Mouse (Mus musculus) monocyte, adult 2 months (primary cell): Measurements from ENCODE around the gene Mief1.

Experiments used
- DNase-seq, 2 experiments: peaks; one replicate each; pipeline ENCODE4 v3.0.0; 2022; ENCODE audit warnings: low spot score in 2 of 2, low read depth in 1 of 2

The Mief1 gene

GRCm38 (mm10) chr15:80261100-80261499, 27.3 kb downstream of the Mief1 start:
- DNase-seq: no peak

- peak; percentile 58 to 76 for DNase-seq
These were observed 30.1 kb downstream of the Mief1 start, which contains the start of gene Rps19bp1 for GRCm38 (mm10) chr15:80263610-80264575. Gene Rps19bp1 (minus strand): TSS chr15:80264315.

- DNase-seq: peak in 1 of 2 experiments; percentile 61
These were observed 32.5 kb downstream of the Mief1 start for GRCm38 (mm10) chr15:80266281-80266680.

GRCm38 (mm10) chr15:80271858-80272396, 38.1 kb downstream of the Mief1 start:
- DNase-seq: no peak

- DNase-seq: no peak
These were observed 43.3 kb downstream of the Mief1 start for GRCm38 (mm10) chr15:80277107-80277506.

GRCm38 (mm10) chr15:80277625-80278024, 43.8 kb downstream of the Mief1 start:
- no peak for DNase-seq

- DNase-seq: no peak
These were observed 44.4 kb downstream of the Mief1 start for GRCm38 (mm10) chr15:80278121-80278759.

GRCm38 (mm10) chr15:80279053-80279452, 45.2 kb downstream of the Mief1 start:
- DNase-seq: no peak

GRCm38 (mm10) chr15:80280646-80281045, 46.8 kb downstream of the Mief1 start:
- DNase-seq: no peak

- no peak for DNase-seq
These were observed 53.1 kb downstream of the Mief1 start, which contains the start of gene Cacna1i for GRCm38 (mm10) chr15:80286851-80287415. Gene Cacna1i (plus strand): TSS chr15:80287238.

- no peak for DNase-seq
These were observed 54.2 kb downstream of the Mief1 start for GRCm38 (mm10) chr15:80288036-80288435.

- DNase-seq: peak; percentile 19 to 52
These were observed 55.6 kb downstream of the Mief1 start for GRCm38 (mm10) chr15:80289436-80289835.

- no peak for DNase-seq
These were observed 63.3 kb downstream of the Mief1 start for GRCm38 (mm10) chr15:80297146-80297545.
